Comparison of ENCODE assay signal across 23 mouse cellular contexts in genomic region chr19:5928546-5928945, GRCm38 (mm10). TPM values are rescaled to one million over a fixed set of nuclear protein-coding genes. Genes with fewer than 3 reads are reported as not detected.
A peak's percentile ranks its signal among the peaks of the same experiment; 100 is the strongest.
DNase-seq lines count a peak whose midpoint lies in the region; ATAC-seq and TF ChIP-seq lines count a peak whose summit lies in the region.
"Had no signal": no experiment of that assay in that cellular context is flagged by ENCODE, and none has a peak within 500 bp of the region (broad histone marks: within the 10 kb centered on the region; RNA-seq: fewer than 3 reads in every experiment).

No protein-coding gene starts in this region.

- no peak for TF ChIP-seq CTCF in kidney, postnatal 0 days (IDR thresholded peaks at IDR 0.05; ENCODE audit: low read depth)

- no peaks in the 10 kb centered on the region for H3K9me3 ChIP-seq in heart, embryonic 13.5 days
- H3K9me3 ChIP-seq in kidney, postnatal 0 days (replicated peaks; ENCODE audit: low read length): no peaks in the 10 kb centered on the region
- H3K9me3 ChIP-seq in embryonic facial prominence, embryonic 15.5 days (replicated peaks): no peaks in the 10 kb centered on the region
- H3K9me3 ChIP-seq in hindbrain, embryonic 11.5 days (ENCODE audit: control insufficient read depth, low read length): no peaks in the 10 kb centered on the region
- H3K9me3 ChIP-seq: G1E; hindbrain, embryonic 15.5 days; intestine, embryonic 15.5 days had no signal

- 0 out of 2 replicates have a peak overlapping the region, but pooled peaks have one; percentile 24 for H3K9ac ChIP-seq in heart, embryonic 13.5 days
- H3K9ac ChIP-seq in kidney, postnatal 0 days (ENCODE audit: low read depth, low read length): peak overlapping the region; percentile 37; the same call in 1 of the 2 replicates
- H3K9ac ChIP-seq in embryonic facial prominence, embryonic 15.5 days: no peak overlapping the region
- no peak overlapping the region for H3K9ac ChIP-seq in hindbrain, embryonic 11.5 days (ENCODE audit: low read depth, low read length)
- H3K9ac ChIP-seq: hindbrain, embryonic 15.5 days; intestine, embryonic 15.5 days; liver, postnatal 0 days had no signal

- 57% methylated on average over 3 of the region's 3 CpGs for WGBS in heart, embryonic 13.5 days
- WGBS in kidney, postnatal 0 days: 40% methylated on average over 3 of the region's 3 CpGs
- WGBS in embryonic facial prominence, embryonic 15.5 days: 30% methylated on average over 3 of the region's 3 CpGs
- WGBS in hindbrain, embryonic 11.5 days: 65% methylated on average over 3 of the region's 3 CpGs

- DNase-seq in heart, postnatal 36 days: no peak
- DNase-seq in kidney, postnatal 0 days (ENCODE audit: low spot score): no peak
- DNase-seq in kidney, postnatal 4 days: no peak
- DNase-seq in adipocyte (ENCODE audit: low spot score): peak; percentile 84
- DNase-seq in hindbrain, embryonic 11.5 days (ENCODE audit: low spot score): no peak
- DNase-seq: adrenal gland, postnatal 14 days; cerebellum, adult 18-20 months; cerebellum, postnatal 36 days; gastrocnemius, postnatal 14 days; heart, postnatal 14 days; liver, postnatal 0 days; right cerebral cortex, postnatal 14 days; spleen, adult 18-20 months; thymus, postnatal 36 days had no signal

- H3K36me3 ChIP-seq in heart, embryonic 13.5 days: no peaks in the 10 kb centered on the region
- H3K36me3 ChIP-seq in kidney, postnatal 0 days (ENCODE audit: insufficient read depth, low read length): no peaks in the 10 kb centered on the region
- no peaks in the 10 kb centered on the region for H3K36me3 ChIP-seq in embryonic facial prominence, embryonic 15.5 days
- no peaks in the 10 kb centered on the region for H3K36me3 ChIP-seq in hindbrain, embryonic 11.5 days (ENCODE audit: control insufficient read depth, insufficient read depth, low read length)
- H3K36me3 ChIP-seq: G1E; hindbrain, embryonic 15.5 days; intestine, embryonic 15.5 days had no signal

- H3K4me2 ChIP-seq in heart, embryonic 13.5 days: no peak overlapping the region
- no peak overlapping the region for H3K4me2 ChIP-seq in kidney, postnatal 0 days (ENCODE audit: low read length)
- no peak overlapping the region for H3K4me2 ChIP-seq in embryonic facial prominence, embryonic 15.5 days (replicated peaks)
- no peak overlapping the region for H3K4me2 ChIP-seq in hindbrain, embryonic 11.5 days (replicated peaks; ENCODE audit: low read depth, low read length)
- H3K4me2 ChIP-seq: hindbrain, embryonic 15.5 days; intestine, embryonic 15.5 days had no signal

- H3K27ac ChIP-seq in heart, embryonic 13.5 days (replicated peaks): peak overlapping the region; percentile 74; the same call in 1 of the 2 replicates
- peak overlapping the region; percentile 89 for H3K27ac ChIP-seq in kidney, postnatal 0 days
- peak overlapping the region; percentile 68 for H3K27ac ChIP-seq in embryonic facial prominence, embryonic 15.5 days (replicated peaks)
- H3K27ac ChIP-seq in hindbrain, embryonic 11.5 days (ENCODE audit: low read depth, low read length): no peak overlapping the region
- H3K27ac ChIP-seq: hindbrain, embryonic 15.5 days had no signal

- peaks cover 46% of the 10 kb centered on the region for H3K4me1 ChIP-seq in heart, embryonic 13.5 days
- peaks cover 42% of the 10 kb centered on the region for H3K4me1 ChIP-seq in kidney, postnatal 0 days (replicated peaks; ENCODE audit: insufficient read depth, low read length)
- H3K4me1 ChIP-seq in embryonic facial prominence, embryonic 15.5 days: peaks cover 32% of the 10 kb centered on the region
- H3K4me1 ChIP-seq in hindbrain, embryonic 11.5 days (replicated peaks; ENCODE audit: control insufficient read depth, insufficient read depth, low read length): no peaks in the 10 kb centered on the region; the same call in 1 of the 2 replicates

- H3K27me3 ChIP-seq in heart, embryonic 13.5 days (replicated peaks): 0 out of 2 replicates have a peak, but pooled peaks cover 3% of the 10 kb centered on the region
- no peaks in the 10 kb centered on the region for H3K27me3 ChIP-seq in kidney, postnatal 0 days (ENCODE audit: insufficient read depth, low read length)
- H3K27me3 ChIP-seq in embryonic facial prominence, embryonic 15.5 days: no peaks in the 10 kb centered on the region
- H3K27me3 ChIP-seq in hindbrain, embryonic 11.5 days (ENCODE audit: control insufficient read depth, insufficient read depth, low read length): peaks cover 6% of the 10 kb centered on the region
- H3K27me3 ChIP-seq: hindbrain, embryonic 15.5 days; intestine, embryonic 15.5 days had no signal

- no peak overlapping the region for H3K4me3 ChIP-seq in heart, embryonic 13.5 days
- H3K4me3 ChIP-seq in kidney, postnatal 0 days (replicated peaks; ENCODE audit: low read depth, low read length): no peak overlapping the region
- no peak overlapping the region for H3K4me3 ChIP-seq in embryonic facial prominence, embryonic 15.5 days (replicated peaks)
- H3K4me3 ChIP-seq in hindbrain, embryonic 11.5 days (ENCODE audit: low read depth, low read length): no peak overlapping the region
- H3K4me3 ChIP-seq: erythroblast, embryonic 14.5 days; hindbrain, embryonic 15.5 days; intestine, embryonic 15.5 days had no signal

- ATAC-seq in heart, embryonic 13.5 days (ENCODE audit: extremely low read depth, insufficient number of reproducible peaks, low FRiP score, low TSS enrichment): no peak
- ATAC-seq in kidney, postnatal 0 days (replicated peaks; ENCODE audit: low FRiP score, low read depth): no peak
- ATAC-seq in embryonic facial prominence, embryonic 15.5 days (ENCODE audit: insufficient number of reproducible peaks, low FRiP score, low TSS enrichment, low read depth): no peak
- no peak for ATAC-seq in hindbrain, embryonic 11.5 days (ENCODE audit: low FRiP score)
- ATAC-seq: activated CD4-positive, CD25-positive, alpha-beta regulatory T cell, adult 4 months; forebrain, embryonic 14.5 days; intestine, embryonic 15.5 days; liver, postnatal 0 days had no signal

- intact Hi-C loops in heart, postnatal 36 days (cut with DNase I): no loop called here

RNA-seq across cellular contexts. Expression of gene Cdc42ep2, which starts 3.9 kb away (rescaled TPM):
- 8.9 and 9.3 TPM in 2 replicates for polyA plus RNA-seq in heart, embryonic 13.5 days (2015; fragmentation: Nextera tagmentation; extraction: Ambion mirVana)
- total RNA-seq in heart, postnatal 36 days (2021): 1 to 10 TPM; 9.3 to 9.5 TPM
- 13.2 and 14.2 TPM in 2 replicates for polyA plus RNA-seq in kidney, postnatal 0 days (2015; fragmentation: Nextera tagmentation; extraction: Ambion mirVana)
- polyA plus RNA-seq in embryonic facial prominence, embryonic 15.5 days (2015; fragmentation: Nextera tagmentation; extraction: Ambion mirVana): 11.0 TPM in 2 replicates
- polyA plus RNA-seq in hindbrain, embryonic 11.5 days (2014; fragmentation: Nextera tagmentation; extraction: Ambion mirVana): 3.4 TPM in 2 replicates
- total RNA-seq: megakaryocyte-erythroid progenitor cell, adult 5-6 weeks had no signal

RNA-seq across cellular contexts. Expression of gene Dpf2, which starts 15.7 kb away (rescaled TPM):
- polyA plus RNA-seq in heart, embryonic 13.5 days (2015; fragmentation: Nextera tagmentation; extraction: Ambion mirVana): 98.1 and 104 TPM in 2 replicates
- 10 to 100 TPM; 75.8 to 96.2 TPM for total RNA-seq in heart, postnatal 36 days (2021)
- polyA plus RNA-seq in kidney, postnatal 0 days (2015; fragmentation: Nextera tagmentation; extraction: Ambion mirVana): 108 and 109 TPM in 2 replicates
- 144 and 167 TPM in 2 replicates for polyA plus RNA-seq in embryonic facial prominence, embryonic 15.5 days (2015; fragmentation: Nextera tagmentation; extraction: Ambion mirVana)
- 154 and 171 TPM in 2 replicates for polyA plus RNA-seq in hindbrain, embryonic 11.5 days (2014; fragmentation: Nextera tagmentation; extraction: Ambion mirVana)

RNA-seq across cellular contexts. Expression of gene Tigd3, which starts 34.6 kb away (rescaled TPM):
- polyA plus RNA-seq in heart, embryonic 13.5 days (2015; fragmentation: Nextera tagmentation; extraction: Ambion mirVana): 1.9 and 2.0 TPM in 2 replicates
- under 1 TPM; 0.57 to 0.64 TPM for total RNA-seq in heart, postnatal 36 days (2021)
- polyA plus RNA-seq in kidney, postnatal 0 days (2015; fragmentation: Nextera tagmentation; extraction: Ambion mirVana): 2.9 and 3.6 TPM in 2 replicates
- 3.4 and 3.6 TPM in 2 replicates for polyA plus RNA-seq in embryonic facial prominence, embryonic 15.5 days (2015; fragmentation: Nextera tagmentation; extraction: Ambion mirVana)
- polyA plus RNA-seq in hindbrain, embryonic 11.5 days (2014; fragmentation: Nextera tagmentation; extraction: Ambion mirVana): 7.0 and 7.5 TPM in 2 replicates

RNA-seq across cellular contexts. Expression of gene Pola2, which starts 35.5 kb away (rescaled TPM):
- polyA plus RNA-seq in heart, embryonic 13.5 days (2015; fragmentation: Nextera tagmentation; extraction: Ambion mirVana): 47.2 and 49.5 TPM in 2 replicates
- 10 to 100 TPM; 10.6 to 10.9 TPM for total RNA-seq in heart, postnatal 36 days (2021)
- 39.8 and 40.6 TPM in 2 replicates for polyA plus RNA-seq in kidney, postnatal 0 days (2015; fragmentation: Nextera tagmentation; extraction: Ambion mirVana)
- polyA plus RNA-seq in embryonic facial prominence, embryonic 15.5 days (2015; fragmentation: Nextera tagmentation; extraction: Ambion mirVana): 59.6 and 65.4 TPM in 2 replicates
- polyA plus RNA-seq in hindbrain, embryonic 11.5 days (2014; fragmentation: Nextera tagmentation; extraction: Ambion mirVana): 67.7 and 68.3 TPM in 2 replicates

RNA-seq across cellular contexts. Expression of gene Slc25a45, which starts 50.9 kb away (rescaled TPM):
- polyA plus RNA-seq in heart, embryonic 13.5 days (2015; fragmentation: Nextera tagmentation; extraction: Ambion mirVana): 3.7 and 4.2 TPM in 2 replicates
- 1 to 10 TPM; 3.4 to 4.2 TPM for total RNA-seq in heart, postnatal 36 days (2021)
- 19.9 and 24.5 TPM in 2 replicates for polyA plus RNA-seq in kidney, postnatal 0 days (2015; fragmentation: Nextera tagmentation; extraction: Ambion mirVana)
- 5.9 and 7.5 TPM in 2 replicates for polyA plus RNA-seq in embryonic facial prominence, embryonic 15.5 days (2015; fragmentation: Nextera tagmentation; extraction: Ambion mirVana)
- polyA plus RNA-seq in hindbrain, embryonic 11.5 days (2014; fragmentation: Nextera tagmentation; extraction: Ambion mirVana): 1.0 and 1.1 TPM in 2 replicates
- polyA plus RNA-seq: erythroblast, embryonic 14.5 days had no signal

Comparison
In these comparisons a context has a peak if more than half of its experiments do, and no peak if none do; other contexts are left out.
1. H3K9ac ChIP-seq: peak in heart, embryonic 13.5 days (single experiment) and kidney, postnatal 0 days (single experiment); none in embryonic facial prominence, embryonic 15.5 days (single experiment) and hindbrain, embryonic 11.5 days (single experiment).